Mouse (Mus musculus): ENCODE data around the gene Rpia. TPM values are rescaled to one million over a fixed set of nuclear protein-coding genes. Genes with fewer than 3 reads are reported as not detected.

Gene Rpia
- polyA plus RNA-seq, 1 experiment from 2014 or later = 2.8 TPM

DNA sequence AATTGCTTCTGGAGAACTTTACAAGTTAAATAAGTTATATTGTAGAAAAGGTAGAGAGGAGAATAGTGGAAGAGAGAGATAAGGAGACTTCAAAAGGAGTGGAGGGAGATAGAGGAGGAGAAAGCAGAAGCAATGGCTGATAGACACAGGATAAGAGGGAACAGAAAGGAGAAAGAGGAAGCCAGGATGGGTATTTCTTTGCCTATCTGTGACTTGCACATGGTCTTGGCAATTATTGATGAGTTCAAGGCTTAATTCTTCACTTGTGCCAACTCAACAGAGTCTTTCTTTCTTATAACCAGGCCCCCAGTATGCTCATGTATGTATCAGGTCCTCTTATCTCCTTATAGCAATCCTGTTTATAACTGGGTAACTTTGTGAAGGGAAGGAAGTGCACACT is 61.2 kb downstream of the Rpia start:
- Histone ChIP-seq H3K4me1 (no peaks in the 10 kb centered on the region), H3K36me3 (replicated peaks) (no peaks in the 10 kb centered on the region), H3K4me3 (no peak overlapping the region), H3K9me3 (no peaks in the 10 kb centered on the region), H3K27ac (no peak overlapping the region), H3K27me3 (ENCODE audit: poor library complexity, severe bottlenecking) (no peaks in the 10 kb centered on the region)
- DNase-seq (ENCODE audit: extremely low spot score, low spot score) = no peak

DNA sequence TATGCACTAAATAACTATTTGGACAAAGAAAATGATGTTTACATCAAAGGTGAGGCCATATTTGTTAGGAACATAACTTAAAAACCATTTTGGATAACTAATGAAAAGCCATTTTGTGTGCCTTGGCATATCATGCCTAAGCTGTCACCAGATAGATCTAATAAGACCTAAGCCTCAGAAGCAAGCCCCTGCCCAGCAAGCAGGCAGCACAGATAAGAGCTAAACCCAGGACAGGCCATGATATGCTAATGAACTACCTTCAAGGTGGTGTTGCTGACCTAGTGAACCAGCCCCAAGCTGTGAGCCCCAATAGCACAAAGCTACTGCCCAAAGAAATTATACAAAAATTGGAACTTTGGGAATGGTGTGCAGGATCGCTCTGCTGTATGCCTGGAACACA is 62.9 kb downstream of the Rpia start:
- H3K4me1 ChIP-seq = no peaks in the 10 kb centered on the region
- H3K4me3 ChIP-seq = no peak overlapping the region
- H3K27ac ChIP-seq = no peak overlapping the region
- 81% methylated on average over 1 of the region's 1 CpGs for WGBS
- no peak for DNase-seq (ENCODE audit: extremely low spot score, low spot score)
- no peaks in the 10 kb centered on the region for H3K36me3 ChIP-seq (replicated peaks)
- no peaks in the 10 kb centered on the region for H3K27me3 ChIP-seq (ENCODE audit: poor library complexity, severe bottlenecking)
- no peaks in the 10 kb centered on the region for H3K9me3 ChIP-seq

DNA sequence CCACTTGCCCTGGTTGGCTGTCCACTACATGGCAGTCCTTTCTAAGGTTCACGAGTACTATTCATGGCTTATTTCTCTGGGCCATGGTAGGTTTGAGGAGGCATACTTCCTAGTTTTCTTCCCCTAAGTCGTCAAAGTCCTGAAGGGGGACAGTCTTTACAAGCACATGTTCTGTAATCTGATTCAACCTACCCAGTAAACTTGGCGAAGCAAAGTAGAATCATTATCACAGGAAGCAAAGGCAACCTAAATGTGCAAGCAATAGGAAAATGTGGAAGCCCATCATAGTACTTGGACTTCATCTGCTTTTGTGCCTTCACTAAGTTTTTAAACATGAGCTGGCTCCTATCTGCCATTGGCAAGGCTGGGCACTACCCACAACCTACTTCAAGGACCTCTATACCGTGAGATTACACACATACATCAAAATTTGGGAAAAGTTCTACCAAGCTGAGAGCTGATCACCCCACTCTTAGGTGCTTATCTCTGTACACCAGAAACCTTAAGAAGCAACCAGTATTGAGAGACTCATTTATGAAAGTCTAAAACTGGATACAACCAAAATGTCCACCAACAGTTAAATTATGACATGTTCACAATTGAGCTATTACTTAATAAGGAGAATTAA is 64.8 kb downstream of the Rpia start:
- no peaks in the 10 kb centered on the region for H3K27me3 ChIP-seq (ENCODE audit: poor library complexity, severe bottlenecking)
- no peak for DNase-seq (ENCODE audit: extremely low spot score, low spot score)
- H3K27ac ChIP-seq = no peak overlapping the region
- no peaks in the 10 kb centered on the region for H3K4me1 ChIP-seq
- H3K9me3 ChIP-seq = no peaks in the 10 kb centered on the region
- no peak overlapping the region for H3K4me3 ChIP-seq
- 80% methylated on average over 4 of the region's 4 CpGs for WGBS
- H3K36me3 ChIP-seq (replicated peaks) = no peaks in the 10 kb centered on the region

DNA sequence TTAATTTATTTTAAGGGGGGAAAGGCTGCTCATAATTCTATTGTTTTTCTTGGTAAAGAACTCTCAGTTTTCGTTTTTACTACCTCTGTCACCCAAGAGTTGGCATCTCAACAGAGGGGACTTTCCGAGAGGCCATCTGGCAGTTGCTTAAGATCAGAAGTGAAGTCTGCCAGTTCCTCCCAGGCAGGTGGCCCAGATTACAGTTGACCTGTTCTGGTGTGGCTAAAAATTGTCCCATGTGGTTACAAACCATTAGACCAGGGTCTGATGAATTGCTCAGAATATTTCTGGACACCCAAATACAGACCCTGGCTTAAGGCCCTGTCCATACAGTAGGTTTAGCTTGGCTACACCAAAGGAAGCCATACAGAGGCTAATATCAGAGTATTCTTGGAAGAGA is 66.4 kb downstream of the Rpia start:
- 66% methylated on average over 2 of the region's 2 CpGs for WGBS
- no peaks in the 10 kb centered on the region for H3K36me3 ChIP-seq (replicated peaks)
- no peaks in the 10 kb centered on the region for H3K9me3 ChIP-seq
- H3K4me3 ChIP-seq = no peak overlapping the region
- no peaks in the 10 kb centered on the region for H3K27me3 ChIP-seq (ENCODE audit: poor library complexity, severe bottlenecking)
- H3K27ac ChIP-seq = no peak overlapping the region
- H3K4me1 ChIP-seq = no peaks in the 10 kb centered on the region
- DNase-seq (ENCODE audit: extremely low spot score, low spot score) = no peak

DNA sequence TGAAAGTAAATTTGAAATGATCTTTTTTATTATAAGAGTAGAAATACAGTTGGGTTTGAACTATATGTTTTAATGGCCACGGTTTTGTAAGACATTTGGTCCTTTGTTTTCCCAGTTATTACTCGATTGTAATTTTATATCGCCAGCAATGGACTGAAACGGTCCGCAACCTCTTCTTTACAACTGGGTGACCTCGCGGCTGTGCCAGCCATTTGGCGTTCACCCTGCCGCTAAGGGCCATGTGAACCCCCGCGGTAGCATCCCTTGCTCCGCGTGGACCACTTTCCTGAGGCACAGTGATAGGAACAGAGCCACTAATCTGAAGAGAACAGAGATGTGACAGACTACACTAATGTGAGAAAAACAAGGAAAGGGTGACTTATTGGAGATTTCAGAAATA is 67.3 kb downstream of the Rpia start:
- H3K9me3 ChIP-seq = no peaks in the 10 kb centered on the region
- 92% methylated on average over 13 of the region's 13 CpGs for WGBS
- no peaks in the 10 kb centered on the region for H3K27me3 ChIP-seq (ENCODE audit: poor library complexity, severe bottlenecking)
- H3K36me3 ChIP-seq (replicated peaks) = no peaks in the 10 kb centered on the region
- H3K4me3 ChIP-seq = no peak overlapping the region
- H3K4me1 ChIP-seq = no peaks in the 10 kb centered on the region
- H3K27ac ChIP-seq = no peak overlapping the region
- no peak for DNase-seq (ENCODE audit: extremely low spot score, low spot score)

DNA sequence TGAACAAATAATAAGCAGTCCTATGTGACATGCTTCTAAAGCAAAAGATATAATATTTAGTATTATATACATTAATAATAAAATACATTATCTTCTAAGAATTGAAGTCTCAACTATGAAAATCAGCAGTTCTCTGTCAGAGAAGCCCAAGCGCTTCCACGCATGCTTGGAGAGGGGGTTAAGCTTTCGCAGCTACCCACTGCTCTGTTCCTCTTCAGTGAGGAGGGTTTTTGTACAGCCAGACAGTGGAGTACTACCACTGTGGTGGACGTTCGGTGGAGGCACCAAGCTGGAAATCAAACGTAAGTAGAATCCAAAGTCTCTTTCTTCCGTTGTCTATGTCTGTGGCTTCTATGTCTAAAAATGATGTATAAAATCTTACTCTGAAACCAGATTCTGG is 69.7 kb downstream of the Rpia start:
- no peaks in the 10 kb centered on the region for H3K36me3 ChIP-seq (replicated peaks)
- WGBS = 91% methylated on average over 7 of the region's 7 CpGs
- no peaks in the 10 kb centered on the region for H3K9me3 ChIP-seq
- H3K4me1 ChIP-seq = no peaks in the 10 kb centered on the region
- no peaks in the 10 kb centered on the region for H3K27me3 ChIP-seq (ENCODE audit: poor library complexity, severe bottlenecking)
- no peak overlapping the region for H3K4me3 ChIP-seq
- DNase-seq (ENCODE audit: extremely low spot score, low spot score) = no peak
- no peak overlapping the region for H3K27ac ChIP-seq

DNA sequence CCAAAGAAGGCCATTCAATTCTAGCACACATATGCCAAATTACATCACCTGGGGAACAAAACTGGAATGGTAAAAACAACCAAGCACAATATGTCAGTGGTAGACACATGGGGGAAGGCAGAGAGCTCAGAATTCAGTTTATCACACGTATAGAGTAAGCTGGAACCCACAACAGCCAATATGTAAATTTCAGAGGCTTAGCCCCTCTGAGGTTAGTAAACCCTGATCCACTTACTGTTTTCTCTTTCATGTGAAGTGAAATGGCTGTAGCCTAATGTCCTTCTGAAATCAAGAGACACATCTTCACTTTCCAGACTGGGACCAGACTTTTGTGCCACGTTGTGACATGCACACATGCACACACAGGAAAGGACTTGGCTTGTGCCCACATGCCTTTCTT is 73.3 kb downstream of the Rpia start:
- Histone ChIP-seq H3K36me3 (replicated peaks) (no peaks in the 10 kb centered on the region), H3K27me3 (ENCODE audit: poor library complexity, severe bottlenecking) (no peaks in the 10 kb centered on the region), H3K27ac (no peak overlapping the region), H3K4me3 (no peak overlapping the region), H3K9me3 (no peaks in the 10 kb centered on the region), H3K4me1 (no peaks in the 10 kb centered on the region)
- no peak for DNase-seq (ENCODE audit: extremely low spot score, low spot score)
- 74% methylated on average over 2 of the region's 2 CpGs for whole genome bisulfite sequencing

DNA sequence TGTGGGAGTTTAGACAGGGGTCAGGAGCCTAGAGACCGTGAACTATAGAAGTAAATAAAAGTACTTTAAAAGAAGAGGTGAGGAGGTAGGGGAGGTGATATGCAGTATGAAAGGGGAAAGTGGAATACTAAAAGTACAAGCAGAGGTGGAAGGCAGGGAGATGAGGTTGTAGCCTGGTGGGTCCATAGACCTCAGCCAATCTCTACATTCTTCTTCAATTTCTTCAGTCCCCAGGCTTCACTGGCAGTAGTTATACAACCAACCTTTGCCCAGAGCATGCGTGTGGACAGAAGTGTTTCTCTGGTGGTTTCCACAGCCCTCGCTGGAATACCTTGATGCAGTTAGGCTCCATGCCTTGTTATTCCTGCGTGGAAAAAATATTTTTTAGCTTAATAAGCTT is 73.9 kb downstream of the Rpia start:
- Histone ChIP-seq H3K4me3 (no peak overlapping the region), H3K9me3 (no peaks in the 10 kb centered on the region), H3K4me1 (no peaks in the 10 kb centered on the region), H3K27me3 (ENCODE audit: poor library complexity, severe bottlenecking) (no peaks in the 10 kb centered on the region), H3K36me3 (replicated peaks) (no peaks in the 10 kb centered on the region), H3K27ac (no peak overlapping the region)
- WGBS = 86% methylated on average over 4 of the region's 4 CpGs
- no peak for DNase-seq (ENCODE audit: extremely low spot score, low spot score)

DNA sequence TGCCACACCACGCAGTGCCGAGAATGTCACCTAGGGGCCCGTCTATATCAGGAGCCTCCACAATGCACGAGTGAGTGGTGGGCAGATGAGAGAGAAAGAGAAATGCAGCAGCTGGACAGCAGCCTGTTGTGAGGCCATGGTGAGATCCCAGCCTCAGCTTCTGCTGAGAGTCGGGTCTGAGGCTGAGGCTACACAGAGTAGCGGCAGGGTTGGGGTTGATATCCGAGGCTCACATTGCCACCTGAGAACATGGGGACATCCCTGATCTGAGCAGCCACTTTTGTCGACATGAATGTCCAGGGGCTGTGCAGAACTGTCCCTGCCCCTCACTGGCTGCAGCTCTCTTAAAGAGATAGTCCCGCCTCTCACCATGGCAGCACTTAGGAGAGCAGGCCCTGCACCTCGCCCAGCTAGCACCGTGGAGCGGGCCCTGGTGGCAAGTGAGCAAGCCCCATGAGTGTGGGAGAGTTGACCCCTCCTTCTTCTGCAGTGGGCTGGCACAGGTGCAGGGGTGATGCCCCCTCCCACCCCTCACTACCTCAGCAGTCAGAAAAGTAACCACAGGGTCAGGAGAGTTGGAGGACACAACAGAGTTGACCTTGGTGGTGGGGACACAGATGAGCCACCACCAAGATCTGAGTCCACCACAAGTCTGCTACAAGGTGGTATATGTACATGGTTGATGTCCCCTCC is 75.2 kb downstream of the Rpia start:
- H3K4me1 ChIP-seq = no peaks in the 10 kb centered on the region
- no peak overlapping the region for H3K4me3 ChIP-seq
- no peaks in the 10 kb centered on the region for H3K27me3 ChIP-seq (ENCODE audit: poor library complexity, severe bottlenecking)
- DNase-seq (ENCODE audit: extremely low spot score, low spot score) = no peak
- H3K9me3 ChIP-seq = no peaks in the 10 kb centered on the region
- H3K36me3 ChIP-seq (replicated peaks) = no peaks in the 10 kb centered on the region
- WGBS = 77% methylated on average over 12 of the region's 12 CpGs
- no peak overlapping the region for H3K27ac ChIP-seq

Other genes starting within 250 kb of the Rpia start
- 6.5 and 8.0 TPM in 2 replicates for gene Eif2ak3, start 52.3 kb upstream of the Rpia start, polyA plus RNA-seq (2016; fragmentation: Nextera tagmentation; extraction: Ambion mirVana)
- gene Tex37, start 126.7 kb upstream of the Rpia start, polyA plus RNA-seq (2016; fragmentation: Nextera tagmentation; extraction: Ambion mirVana) = not detected in 2 replicates
- 0.11 and 0.17 TPM in 2 replicates for gene Foxi3, start 164.3 kb upstream of the Rpia start, polyA plus RNA-seq (2016; fragmentation: Nextera tagmentation; extraction: Ambion mirVana)

Measured in forebrain, embryonic 10.5 days (tissue).